Mouse (Mus musculus): ENCODE results near the gene Bcl11b.

The Bcl11b gene

GRCm38 (mm10) chr12:107934831-107935437 lies 68.5 kb downstream of the Bcl11b start:
- WGBS: 19% methylated on average over 19 of the region's 19 CpGs

DNA sequence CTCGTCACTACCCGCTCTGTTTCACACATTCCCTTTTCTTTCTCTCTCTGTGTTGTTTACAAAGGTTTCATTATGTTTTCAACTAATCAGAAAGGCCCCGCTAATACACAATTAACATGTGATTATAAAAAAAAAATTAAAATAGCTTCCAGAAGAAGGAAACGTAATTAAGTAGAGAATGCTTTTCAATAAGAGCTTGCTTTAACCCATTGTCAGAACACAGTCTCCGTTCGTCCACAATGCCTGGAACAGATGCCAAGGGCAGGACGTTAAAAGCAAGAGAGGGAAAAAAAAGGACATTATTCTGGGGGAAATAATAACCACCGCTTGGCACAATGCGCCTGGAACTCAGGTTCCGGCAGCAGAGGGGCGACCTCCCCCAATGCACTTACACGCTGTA lies 71.3 kb downstream of the Bcl11b start:
- WGBS: 49% methylated on average over 12 of the region's 12 CpGs

GRCm38 (mm10) chr12:107931476-107931875 lies 71.9 kb downstream of the Bcl11b start:
- WGBS: 45% methylated on average over 5 of the region's 5 CpGs

DNA sequence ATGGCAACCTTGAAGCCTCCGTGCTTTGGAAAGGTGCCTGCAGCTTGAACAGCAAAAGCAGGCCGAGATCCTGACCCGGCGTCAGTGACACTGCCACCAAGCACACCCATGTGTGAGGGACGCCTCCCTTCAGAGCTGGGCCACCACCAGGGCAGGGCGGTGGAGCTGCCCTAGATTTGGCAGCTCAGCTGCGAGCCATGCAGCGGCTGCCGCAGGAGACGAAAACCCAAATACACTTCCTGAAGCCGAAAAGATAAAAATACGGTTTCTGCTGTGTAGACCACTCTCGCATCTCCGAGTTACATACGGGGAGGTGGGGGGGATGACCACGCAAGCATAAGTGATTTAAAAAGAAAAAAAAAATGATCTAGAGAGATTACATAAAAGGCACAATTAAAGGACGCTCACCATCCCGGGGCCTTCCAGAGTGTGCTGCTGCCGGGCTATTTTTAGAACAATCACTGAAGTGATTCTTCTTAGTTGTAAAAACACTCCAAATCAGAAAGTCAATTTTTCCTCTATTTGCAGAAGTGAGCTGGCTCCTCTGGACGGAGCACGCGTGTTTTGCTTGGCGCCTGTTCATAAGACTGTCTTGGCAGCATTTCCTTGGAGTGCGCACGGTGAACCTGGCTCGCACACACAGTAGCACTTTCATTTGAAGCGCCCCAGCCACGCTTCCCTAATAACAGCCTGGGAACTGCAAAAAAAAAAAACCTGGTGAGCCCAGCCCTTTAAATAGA lies 72.6 kb downstream of the Bcl11b start:
- 12% methylated on average over 28 of the region's 28 CpGs for WGBS

DNA sequence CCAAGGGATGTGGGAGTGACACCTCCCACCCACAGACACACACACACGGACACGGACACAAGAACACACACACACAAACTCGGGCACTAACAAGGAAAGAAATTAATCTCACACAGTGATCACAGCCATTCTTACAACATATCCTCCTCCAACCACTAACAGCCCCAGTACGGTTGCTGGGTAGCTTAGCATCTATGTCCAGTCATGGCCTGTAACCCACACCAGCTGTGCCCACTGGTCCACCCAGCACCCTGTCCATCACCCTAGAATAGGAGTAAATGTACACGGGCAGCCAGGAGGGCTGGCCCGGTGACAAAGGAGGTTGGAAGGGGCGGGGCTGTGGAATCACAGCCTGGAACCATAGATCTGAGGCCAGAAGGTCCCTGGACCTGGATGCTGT lies 74.5 kb downstream of the Bcl11b start:
- WGBS: 29% methylated on average over 7 of the region's 7 CpGs

DNA sequence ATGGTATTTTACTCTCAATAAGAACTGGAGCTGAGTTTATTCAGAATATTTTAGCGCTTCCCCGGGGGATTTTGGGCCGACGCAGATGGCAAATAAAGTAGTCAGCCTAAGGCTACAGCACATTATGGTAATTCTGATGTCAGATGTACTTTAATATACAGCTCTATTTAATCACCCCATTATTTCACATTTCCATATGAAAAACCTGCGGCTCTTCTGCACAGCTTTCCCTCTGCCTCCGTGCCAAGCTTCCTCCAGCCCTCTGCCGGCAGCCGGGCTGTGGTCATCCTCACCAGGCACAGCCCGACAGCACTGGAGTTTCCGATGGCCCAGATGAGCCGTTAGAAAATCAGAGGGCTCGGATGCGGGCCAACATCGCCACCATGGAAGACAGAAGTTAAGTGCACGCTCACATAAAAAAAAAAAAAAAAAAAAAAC lies 74.9 kb downstream of the Bcl11b start:
- WGBS: 16% methylated on average over 15 of the region's 15 CpGs

DNA sequence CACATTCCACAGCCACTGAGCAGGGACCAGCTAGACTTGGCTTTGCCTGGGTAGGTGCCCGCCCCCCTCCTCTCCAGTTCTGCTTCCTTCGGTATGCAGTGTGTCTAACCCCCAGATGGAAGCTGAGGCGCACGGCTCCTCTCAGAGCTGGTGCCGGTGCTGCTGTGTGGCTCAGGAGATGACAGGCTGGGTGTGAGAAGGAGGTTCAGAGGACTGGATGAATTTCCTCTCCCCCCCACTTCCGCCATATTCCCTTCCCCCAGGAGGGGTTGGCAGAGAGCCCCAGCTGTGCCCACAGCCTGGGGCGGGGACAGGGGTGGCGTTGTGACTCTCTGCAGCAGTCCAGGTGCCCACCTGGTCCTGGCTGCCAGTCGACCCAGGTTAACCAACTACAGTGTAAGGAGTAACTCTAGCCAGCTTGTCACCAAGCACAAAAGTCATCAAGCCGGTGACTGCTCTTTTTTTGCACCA lies 75.4 kb downstream of the Bcl11b start:
- 18% methylated on average over 10 of the region's 10 CpGs for WGBS

GRCm38 (mm10) chr12:107926074-107926855 lies 77.1 kb downstream of the Bcl11b start:
- 90% methylated on average over 22 of the region's 22 CpGs for WGBS

DNA sequence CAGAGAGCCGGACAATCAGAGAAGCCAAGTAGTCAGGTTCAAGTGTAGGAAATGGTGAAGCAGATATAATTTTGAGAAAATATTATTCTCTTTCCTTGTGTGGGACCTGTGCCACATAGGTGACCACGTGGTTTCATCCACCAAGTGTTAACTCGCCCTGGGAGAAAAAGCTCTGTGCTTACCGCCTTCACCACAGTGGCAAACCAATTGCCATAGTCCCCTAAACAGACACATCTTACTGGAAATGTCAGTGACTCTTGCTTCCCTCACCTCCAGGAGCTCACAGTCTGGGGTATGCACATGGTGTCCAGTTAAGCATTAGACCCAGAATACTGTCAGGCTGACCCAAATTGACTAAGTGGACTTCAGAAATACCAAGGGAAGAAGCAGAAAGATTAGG lies 78.7 kb downstream of the Bcl11b start:
- WGBS: 81% methylated on average over 4 of the region's 4 CpGs

DNA sequence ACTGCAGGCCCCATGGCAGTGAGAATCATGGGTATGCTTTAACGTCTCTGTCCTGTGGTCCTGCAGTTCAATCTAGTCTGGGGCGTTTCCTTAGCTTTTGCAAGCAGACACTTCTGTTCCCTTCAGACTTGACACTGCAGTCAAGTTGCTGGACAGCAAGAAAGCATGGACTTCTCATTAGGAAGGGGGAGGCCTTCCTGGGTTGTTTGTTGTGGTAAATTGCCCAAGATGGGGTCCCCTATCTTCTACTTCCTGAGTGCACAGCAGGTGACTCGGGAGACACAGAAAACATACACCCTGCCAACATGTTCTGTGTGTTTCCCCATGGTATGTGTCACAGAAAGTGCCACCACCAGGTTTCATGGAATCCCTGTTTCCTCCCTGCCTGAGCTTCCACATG lies 79.4 kb downstream of the Bcl11b start:
- WGBS: 79% methylated on average over 3 of the region's 3 CpGs

DNA sequence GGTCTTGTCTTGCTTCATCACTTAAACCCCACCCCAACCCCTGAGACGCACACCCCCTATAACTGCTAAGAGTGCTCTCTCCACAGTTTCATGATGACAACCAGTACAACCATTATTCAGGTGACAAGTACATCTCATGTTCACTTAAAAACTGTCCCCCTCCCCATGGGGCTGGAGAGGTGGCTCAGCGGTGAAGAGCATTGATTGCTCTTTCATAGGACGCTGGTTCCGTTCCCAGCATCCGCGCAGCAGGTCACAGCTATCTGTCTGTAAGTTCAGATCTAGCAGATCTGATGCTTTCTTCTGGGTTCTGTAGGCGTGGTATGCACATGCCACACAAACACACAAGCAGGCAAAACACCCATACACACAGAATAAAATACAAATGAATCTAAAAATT lies 81.2 kb downstream of the Bcl11b start:
- 90% methylated on average over 7 of the region's 7 CpGs for WGBS

DNA sequence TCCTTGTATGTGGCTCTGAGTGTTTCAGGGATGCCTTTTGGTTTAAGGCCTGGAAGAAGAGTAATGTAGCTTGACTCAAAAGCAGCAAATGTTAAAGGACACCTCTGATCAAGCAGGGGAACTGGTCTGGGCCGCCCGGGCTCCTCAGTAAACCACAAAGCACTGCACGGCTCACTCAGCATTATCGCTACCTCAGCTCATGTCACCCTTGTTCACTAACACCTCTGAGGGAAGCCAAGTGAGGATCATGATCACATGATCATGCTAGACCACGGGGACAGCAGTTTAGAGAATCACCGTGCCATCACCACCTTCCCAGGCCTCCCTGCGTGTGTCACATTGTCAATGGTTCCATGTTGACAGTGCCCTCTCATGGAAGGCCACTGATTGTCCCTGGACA lies 81.8 kb downstream of the Bcl11b start:
- WGBS: 71% methylated on average over 7 of the region's 7 CpGs

DNA sequence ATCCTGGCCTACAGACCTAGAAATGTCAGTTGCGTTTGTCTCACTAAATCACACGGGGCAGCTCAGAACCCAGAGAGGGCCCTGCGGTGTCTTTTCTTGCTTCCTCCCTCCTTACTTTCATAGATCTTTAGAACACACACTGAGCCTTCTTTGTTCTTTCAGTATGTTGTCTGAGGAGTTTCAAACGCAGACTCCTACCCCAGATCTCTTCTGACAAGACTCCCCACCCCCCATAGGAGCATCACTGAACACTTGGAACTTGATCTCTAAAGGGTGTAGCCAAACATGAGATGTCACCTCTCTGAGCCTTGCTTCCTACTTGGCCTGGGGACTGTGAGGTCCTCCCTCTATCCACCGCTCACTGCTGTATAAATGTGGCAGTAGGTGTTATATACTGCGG lies 82.2 kb downstream of the Bcl11b start:
- 66% methylated on average over 6 of the region's 6 CpGs for WGBS

GRCm38 (mm10) chr12:107920716-107921115 lies 82.7 kb downstream of the Bcl11b start:
- WGBS: 46% methylated on average over 13 of the region's 13 CpGs

DNA sequence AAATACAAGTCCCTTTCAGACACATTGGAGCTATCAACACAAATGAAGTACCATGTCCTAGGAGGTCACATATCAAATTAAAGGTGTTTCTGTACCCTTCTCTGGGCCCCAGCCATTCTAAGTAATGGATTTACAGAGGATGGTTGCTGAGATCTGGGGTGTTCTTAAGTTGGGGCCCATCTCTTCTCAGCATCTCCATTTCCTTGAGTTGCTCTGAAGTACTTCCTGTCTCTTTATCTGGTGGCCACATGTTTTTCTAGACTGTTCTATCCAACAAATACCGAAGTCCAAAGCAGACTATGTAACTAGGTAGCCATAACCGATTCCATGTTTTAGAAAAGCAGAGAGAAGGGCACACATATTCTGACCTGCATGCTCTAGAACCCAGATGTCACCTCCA lies 83.3 kb downstream of the Bcl11b start:
- 73% methylated on average over 2 of the region's 2 CpGs for WGBS

GRCm38 (mm10) chr12:107918779-107919178 lies 84.6 kb downstream of the Bcl11b start:
- WGBS: 85% methylated on average over 6 of the region's 6 CpGs

GRCm38 (mm10) chr12:107916008-107916407 lies 87.4 kb downstream of the Bcl11b start:
- 98% methylated on average over 39 of the region's 39 CpGs for WGBS

DNA sequence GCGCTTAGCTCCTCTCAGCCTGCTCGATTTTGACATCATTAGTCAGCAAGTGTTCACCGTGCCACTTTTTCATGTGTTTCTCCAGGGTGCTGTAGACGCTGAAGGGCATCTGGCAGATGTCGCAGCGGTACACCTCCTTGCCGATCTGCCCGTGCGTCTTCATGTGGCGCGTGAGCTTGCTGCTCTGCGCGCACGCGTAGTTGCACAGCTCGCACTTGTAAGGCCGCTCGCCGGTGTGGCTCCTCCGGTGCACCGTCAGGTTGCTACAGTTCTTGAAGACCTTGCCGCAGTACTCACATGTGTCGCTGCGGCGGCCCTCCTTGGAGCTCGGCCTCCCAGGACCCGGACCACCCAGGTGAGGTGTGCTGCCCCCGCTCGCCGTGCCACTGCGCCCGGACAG lies 88.0 kb downstream of the Bcl11b start:
- 95% methylated on average over 32 of the region's 32 CpGs for WGBS

DNA sequence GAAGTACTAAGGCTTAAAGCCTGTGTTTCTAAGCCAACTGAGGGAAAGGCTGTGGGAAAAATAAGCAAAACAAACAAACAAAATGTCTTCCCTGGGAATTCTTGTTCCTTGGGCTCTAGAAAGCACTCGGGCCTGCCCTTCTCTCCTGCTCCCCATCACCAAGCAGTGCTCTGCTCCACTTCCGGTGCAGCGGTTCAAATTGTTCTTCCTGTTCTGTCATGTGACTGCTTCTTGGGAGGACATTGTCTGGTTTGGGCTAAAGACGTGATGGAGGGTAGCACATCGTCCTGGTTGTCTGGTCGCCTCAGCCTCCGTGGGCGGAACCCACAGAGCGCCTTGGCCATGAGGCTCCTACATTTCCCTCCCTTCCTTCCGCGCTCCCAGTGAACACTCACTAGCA lies 94.6 kb downstream of the Bcl11b start:
- 82% methylated on average over 11 of the region's 11 CpGs for WGBS

- 97% methylated on average over 3 of the region's 3 CpGs for WGBS
Measured at GRCm38 (mm10) chr12:107905333-107905732, 98.1 kb downstream of the Bcl11b start.

GRCm38 (mm10) chr12:107904457-107904856 lies 98.9 kb downstream of the Bcl11b start:
- WGBS: 54% methylated on average over 11 of the region's 11 CpGs

DNA sequence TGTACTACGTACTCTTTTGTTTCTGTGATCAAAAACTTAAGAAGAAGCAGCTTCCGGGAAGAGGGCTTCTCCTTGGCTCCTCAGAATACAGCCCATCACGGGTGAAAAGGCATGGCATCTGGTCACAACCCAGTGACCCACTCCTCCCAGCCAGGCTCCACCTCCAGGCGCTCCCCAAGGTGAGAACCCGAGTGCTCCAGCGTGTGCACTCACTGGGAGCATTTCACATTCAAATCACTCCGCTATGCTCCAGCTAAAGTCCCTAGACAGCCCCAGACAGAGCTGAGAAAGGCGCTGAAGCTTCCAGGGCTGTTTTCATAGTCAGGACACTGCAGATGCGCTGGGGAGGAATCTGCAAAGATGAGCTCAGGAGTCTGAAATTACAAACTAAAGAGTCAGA lies 99.5 kb downstream of the Bcl11b start:
- 37% methylated on average over 9 of the region's 9 CpGs for WGBS

- WGBS: 62% methylated on average over 3 of the region's 3 CpGs
Measured at GRCm38 (mm10) chr12:107891449-107891848, 112.0 kb downstream of the Bcl11b start.

All from cerebral cortex, adult 2 months (tissue).